Mouse (Mus musculus) lung, embryonic 16.5 days (tissue): ENCODE results near the gene Naa60. TPM values are rescaled to one million over a fixed set of nuclear protein-coding genes. Genes with fewer than 3 reads are reported as not detected.

Experiments used
- ATAC-seq: fragments of 200-750 bp; cut with Nextera tagmentation; 2 replicates; pipeline ENCODE4 v1.8.0; 2017; ENCODE audit warnings: low read depth, mild to moderate bottlenecking, moderate library complexity
- H3K27ac ChIP-seq: fragments of 300-500 bp; sonication (generic); 2 replicates; pipeline ENCODE4 v1.5.1; 2014; ENCODE audit warnings: mild to moderate bottlenecking, control low read depth, low read length
- H3K27me3 ChIP-seq: fragments of 300-500 bp; sonication (generic); 2 replicates; pipeline ENCODE4 v1.6.1; 2014; ENCODE audit warnings: low read depth, low read length, mixed read lengths; ENCODE audit not compliant: control insufficient read depth, insufficient read depth
- H3K36me3 ChIP-seq: fragments of 300-500 bp; sonication (generic); 2 replicates; pipeline ENCODE4 v1.6.1; 2014; ENCODE audit warnings: low read length; ENCODE audit not compliant: control insufficient read depth, insufficient read depth
- H3K4me1 ChIP-seq: fragments of 300-500 bp; sonication (generic); replicated peaks from 2 replicates; pipeline ENCODE4 v1.6.1; 2014; ENCODE audit warnings: low read length, mixed read lengths; ENCODE audit not compliant: control insufficient read depth, insufficient read depth
- H3K4me2 ChIP-seq: fragments of 300-500 bp; sonication (generic); 2 replicates; pipeline ENCODE4 v1.6.1; 2014; ENCODE audit warnings: low read depth, low read length, control low read depth
- H3K4me3 ChIP-seq: fragments of 300-500 bp; sonication (generic); 2 replicates; pipeline ENCODE4 v1.5.1; 2014; ENCODE audit warnings: mild to moderate bottlenecking, low read length, control low read depth
- H3K9ac ChIP-seq: fragments of 300-500 bp; sonication (generic); 2 replicates; pipeline ENCODE4 v1.6.1; 2014; ENCODE audit warnings: low read length, control low read depth
- H3K9me3 ChIP-seq: fragments of 300-500 bp; sonication (generic); 2 replicates; pipeline ENCODE4 v1.6.1; 2016; ENCODE audit warnings: low read length; ENCODE audit not compliant: control insufficient read depth
- WGBS: fragments of 180-500 bp; shearing (Covaris S2); extraction: QIAGEN DNeasy Blood & Tissue Kit; methylation state at CpG from one replicate; pipeline ENCODE4 v1.1.7; 2014; 5-methylcytosine and 5-hydroxymethylcytosine counted together
- microRNA-seq: library from miRNA; unstranded; fragments of <30 nt; microRNA quantifications from one replicate; pipeline ENCODE4, GENCODE M21; 2016
- polyA plus RNA-seq: library from polyadenylated mRNA; unstranded; fragments of >200 nt; fragmentation: Nextera tagmentation; extraction: Ambion mirVana; gene quantifications from 2 replicates; pipeline ENCODE4 v1.2.1, GENCODE M21; 2015

The Naa60 gene
- polyA plus RNA-seq, 1 experiment from 2014 or later = 48.1 TPM

- ATAC-seq = peak; percentile 76
- H3K9me3 ChIP-seq = no peaks in the 10 kb centered on the region
- H3K36me3 ChIP-seq = peaks cover 16% of the 10 kb centered on the region
- 84% methylated on average over 1 of the region's 1 CpGs for WGBS
- no peak overlapping the region for H3K9ac ChIP-seq
- no peaks in the 10 kb centered on the region for H3K4me1 ChIP-seq
- no peak overlapping the region for H3K4me3 ChIP-seq
- H3K27me3 ChIP-seq = no peaks in the 10 kb centered on the region
- no peak overlapping the region for H3K27ac ChIP-seq
- H3K4me2 ChIP-seq = no peak overlapping the region
Measured at GRCm38 (mm10) chr16:3934091-3934490, 61.9 kb downstream of the Naa60 start.

GRCm38 (mm10) chr16:3934701-3935100 is 62.5 kb downstream of the Naa60 start:
- H3K4me3 ChIP-seq = no peak overlapping the region
- H3K4me2 ChIP-seq = no peak overlapping the region
- no peak overlapping the region for H3K27ac ChIP-seq
- ATAC-seq = no peak; the same call in 1 of the 2 replicates
- WGBS = 86% methylated on average over 4 of the region's 4 CpGs
- peaks cover 16% of the 10 kb centered on the region for H3K36me3 ChIP-seq
- no peak overlapping the region for H3K9ac ChIP-seq
- H3K4me1 ChIP-seq = no peaks in the 10 kb centered on the region
- no peaks in the 10 kb centered on the region for H3K9me3 ChIP-seq
- no peaks in the 10 kb centered on the region for H3K27me3 ChIP-seq

- Histone ChIP-seq H3K4me3 (no peak overlapping the region), H3K27me3 (no peaks in the 10 kb centered on the region), H3K9ac (no peak overlapping the region), H3K4me1 (no peaks in the 10 kb centered on the region), H3K9me3 (no peaks in the 10 kb centered on the region), H3K27ac (no peak overlapping the region), H3K4me2 (no peak overlapping the region), H3K36me3 (no peaks in the 10 kb centered on the region)
- ATAC-seq = no peak
- 81% methylated on average over 1 of the region's 1 CpGs for WGBS
Measured at GRCm38 (mm10) chr16:3951141-3951540, 79.0 kb downstream of the Naa60 start.

Small RNAs within 50 kb of the gene (microRNA-seq; reads per million reads assigned to microRNA genes)
- not detected for gene Gm23493

Other genes starting within 250 kb of the Naa60 start
- 0.08 TPM in 1 of 2 replicates, not detected in the other for gene Mefv, start 154.3 kb upstream of the Naa60 start, polyA plus RNA-seq
- 44.9 and 48.0 TPM in 2 replicates for gene Zfp263, start 128.3 kb upstream of the Naa60 start, polyA plus RNA-seq
- not detected in 2 replicates for gene Olfr15, start 41.5 kb upstream of the Naa60 start, polyA plus RNA-seq
- gene Zfp174, start 25.1 kb upstream of the Naa60 start, polyA plus RNA-seq = 1.1 and 1.3 TPM in 2 replicates
- gene Zfp597, start 12.2 kb downstream of the Naa60 start, polyA plus RNA-seq = 7.3 and 7.6 TPM in 2 replicates
- 1.5 and 2.0 TPM in 2 replicates for gene Gm20695, start 12.3 kb downstream of the Naa60 start, polyA plus RNA-seq
- 9.4 and 11.1 TPM in 2 replicates for gene 1700037C18Rik, start 36.3 kb downstream of the Naa60 start, polyA plus RNA-seq
- gene Cluap1, start 36.4 kb downstream of the Naa60 start, polyA plus RNA-seq = 22.2 and 23.9 TPM in 2 replicates
- gene Nlrc3, start 104.3 kb downstream of the Naa60 start, polyA plus RNA-seq = 1.9 and 2.1 TPM in 2 replicates
- gene Slx4, start 131.4 kb downstream of the Naa60 start, polyA plus RNA-seq = 16.5 and 17.0 TPM in 2 replicates
- gene Dnase1, start 164.6 kb downstream of the Naa60 start, polyA plus RNA-seq = 3.2 and 4.1 TPM in 2 replicates
- 88.9 and 90.8 TPM in 2 replicates for gene Trap1, start 205.5 kb downstream of the Naa60 start, polyA plus RNA-seq